Mouse (Mus musculus) liver, embryonic 14.5 days (tissue): Measurements from ENCODE around the gene Cox8a. TPM values are rescaled to one million over a fixed set of nuclear protein-coding genes. Genes with fewer than 3 reads are reported as not detected.

ENCODE experiments used
- ATAC-seq: fragments of 200-750 bp; cut with Nextera tagmentation; 2 replicates; pipeline ENCODE4 v1.8.0; 2017; ENCODE audit warnings: moderate number of reproducible peaks, mild to moderate bottlenecking, moderate library complexity; ENCODE audit not compliant: insufficient read depth
- DNase-seq, 3 experiments: peaks; one replicate each; pipeline ENCODE4 v3.0.0-alpha.2; 2012 to 2013; ENCODE audit warnings: low read depth in 3 of 3, low spot score in 3 of 3
- H3K27ac ChIP-seq: fragments of 300-500 bp; sonication (generic); 2 replicates; pipeline ENCODE4 v1.5.1; 2014; ENCODE audit warnings: moderate library complexity, mild to moderate bottlenecking, control low read depth, inconsistent platforms
- H3K27me3 ChIP-seq: fragments of 300-500 bp; sonication (generic); 2 replicates; pipeline ENCODE4 v1.6.1; 2014; ENCODE audit warnings: mild to moderate bottlenecking, low read length, moderate library complexity; ENCODE audit not compliant: control insufficient read depth, insufficient read depth
- H3K36me3 ChIP-seq: fragments of 300-500 bp; sonication (generic); replicated peaks from 2 replicates; pipeline ENCODE4 v1.6.1; 2014; ENCODE audit warnings: low read depth; ENCODE audit not compliant: control insufficient read depth, insufficient read depth
- H3K4me1 ChIP-seq, 2 experiments: fragments of 200-500 bp in 1 of 2; fragments of 300-500 bp in 1 of 2; sonication (generic) in 1 of 2; replicated peaks; 2 replicates each; pipeline ENCODE4 v1.6.1; 2012 to 2014; ENCODE audit warnings: antibody characterized with exemption in 1 of 2, inconsistent platforms in 1 of 2, low read length in 1 of 2; ENCODE audit not compliant: control insufficient read depth in 2 of 2, insufficient read depth in 2 of 2
- H3K4me2 ChIP-seq: fragments of 300-500 bp; sonication (generic); 2 replicates; pipeline ENCODE4 v1.6.1; 2014; ENCODE audit warnings: low read depth, mild to moderate bottlenecking, control low read depth, moderate library complexity
- H3K4me3 ChIP-seq, 2 experiments: fragments of 200-500 bp in 1 of 2; fragments of 300-500 bp in 1 of 2; sonication (generic) in 1 of 2; 2 replicates each; pipeline ENCODE4 v1.5.1; 2012 to 2014; ENCODE audit warnings: low read depth in 2 of 2, low read length in 2 of 2, mild to moderate bottlenecking in 2 of 2, control low read depth in 1 of 2, inconsistent platforms in 1 of 2, moderate library complexity in 1 of 2; ENCODE audit not compliant: insufficient read depth in 1 of 2
- H3K9ac ChIP-seq: fragments of 300-500 bp; sonication (generic); replicated peaks from 2 replicates; pipeline ENCODE4 v1.6.1; 2014; ENCODE audit warnings: mild to moderate bottlenecking, control low read depth, moderate library complexity
- H3K9me3 ChIP-seq: fragments of 300-500 bp; sonication (generic); 2 replicates; pipeline ENCODE4 v1.6.1; 2016; ENCODE audit warnings: low read length, mixed read lengths; ENCODE audit not compliant: control insufficient read depth
- CTCF ChIP-seq: IDR thresholded peaks from 2 replicates; pipeline ENCODE4 v1.5.1; 2016; ENCODE audit warnings: antibody characterized with exemption, low read depth, control low read depth
- EP300 ChIP-seq: IDR thresholded peaks from 2 replicates; pipeline ENCODE4 v1.6.1; 2016; ENCODE audit warnings: antibody characterized with exemption, low read depth
- WGBS: fragments of 180-500 bp; shearing (Covaris S2); extraction: QIAGEN DNeasy Blood & Tissue Kit; methylation state at CpG from one replicate; pipeline ENCODE4 v1.1.7; 2014; ENCODE audit not compliant: insufficient replicate concordance; 5-methylcytosine and 5-hydroxymethylcytosine counted together
- polyA plus RNA-seq, 2 experiments: library from polyadenylated mRNA; depleted of rRNA in 1 of 2; stranded (reverse) in 1 of 2; unstranded in 1 of 2; fragments of >200 nt; fragmentation: Nextera tagmentation in 1 of 2; extraction: Ambion mirVana in 1 of 2; gene quantifications; 2 replicates each; pipeline versions ENCODE4 v1.2.1 to v1.2.3; 2012 to 2014

Gene Cox8a
- polyA plus RNA-seq, 2 experiments: 282 to 803 TPM

DNA sequence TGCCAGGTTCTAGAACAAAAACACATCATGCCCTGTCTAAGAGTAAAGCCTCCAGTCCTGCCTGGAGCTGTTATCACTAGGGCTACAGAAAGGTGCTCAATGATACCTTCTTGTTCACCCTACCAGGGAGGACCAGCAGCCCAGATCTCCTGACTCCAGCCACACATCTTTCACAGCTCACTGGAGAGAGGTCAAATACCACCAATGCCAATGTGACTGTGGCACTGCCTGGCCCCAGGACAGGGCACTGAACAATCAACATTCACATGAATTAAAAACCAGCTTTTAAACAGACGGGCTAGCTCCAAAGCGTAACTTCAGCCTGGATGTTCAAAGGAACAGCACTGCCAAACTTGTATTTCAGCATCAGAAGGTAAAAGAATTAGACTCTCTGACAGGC, 18.6 kb upstream of the Cox8a start:
- Histone ChIP-seq H3K27me3 (no peaks in the 10 kb centered on the region), H3K4me1 (peaks cover 6 to 7% of the 10 kb centered on the region in 2 experiments), H3K4me3 (no peak overlapping the region), H3K9ac (no peak overlapping the region), H3K27ac (no peak overlapping the region), H3K36me3 (peaks cover 24% of the 10 kb centered on the region), H3K9me3 (no peaks in the 10 kb centered on the region), H3K4me2 (no peak overlapping the region)
- TF ChIP-seq CTCF (no peak), EP300 (no peak)
- 88% methylated on average over 2 of the region's 2 CpGs for WGBS
- DNase-seq: no peak
- no peak for ATAC-seq

DNA sequence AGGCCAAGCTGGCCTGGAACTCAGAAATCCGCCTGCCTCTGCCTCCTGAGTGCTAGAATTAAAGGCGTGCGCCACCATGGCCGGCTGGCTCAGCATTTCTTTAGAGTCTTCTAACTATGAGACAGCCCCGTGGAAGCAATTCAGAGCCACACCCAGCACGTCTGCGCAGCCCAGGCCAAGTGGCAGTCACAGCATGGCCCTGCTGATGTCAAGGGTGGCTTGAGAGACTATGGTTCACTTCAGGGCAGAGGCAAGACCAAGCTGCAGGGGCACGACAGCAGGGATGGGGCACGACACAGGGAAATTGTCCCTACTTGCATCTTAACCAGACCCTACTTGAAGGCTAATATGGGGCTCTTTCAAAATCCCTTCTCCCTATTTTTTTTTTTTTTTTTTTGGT, 18.0 kb upstream of the Cox8a start:
- no peak overlapping the region for H3K27ac ChIP-seq
- DNase-seq (no peak), ATAC-seq (no peak)
- H3K4me1 ChIP-seq: peaks cover 6 to 7% of the 10 kb centered on the region in 2 experiments
- H3K9me3 ChIP-seq: no peaks in the 10 kb centered on the region
- no peaks in the 10 kb centered on the region for H3K27me3 ChIP-seq
- WGBS: 78% methylated on average over 9 of the region's 9 CpGs
- no peak overlapping the region for H3K4me3 ChIP-seq
- peaks cover 26% of the 10 kb centered on the region for H3K36me3 ChIP-seq
- H3K9ac ChIP-seq: no peak overlapping the region
- TF ChIP-seq CTCF: no peak
- no peak for TF ChIP-seq EP300
- no peak overlapping the region for H3K4me2 ChIP-seq

DNA sequence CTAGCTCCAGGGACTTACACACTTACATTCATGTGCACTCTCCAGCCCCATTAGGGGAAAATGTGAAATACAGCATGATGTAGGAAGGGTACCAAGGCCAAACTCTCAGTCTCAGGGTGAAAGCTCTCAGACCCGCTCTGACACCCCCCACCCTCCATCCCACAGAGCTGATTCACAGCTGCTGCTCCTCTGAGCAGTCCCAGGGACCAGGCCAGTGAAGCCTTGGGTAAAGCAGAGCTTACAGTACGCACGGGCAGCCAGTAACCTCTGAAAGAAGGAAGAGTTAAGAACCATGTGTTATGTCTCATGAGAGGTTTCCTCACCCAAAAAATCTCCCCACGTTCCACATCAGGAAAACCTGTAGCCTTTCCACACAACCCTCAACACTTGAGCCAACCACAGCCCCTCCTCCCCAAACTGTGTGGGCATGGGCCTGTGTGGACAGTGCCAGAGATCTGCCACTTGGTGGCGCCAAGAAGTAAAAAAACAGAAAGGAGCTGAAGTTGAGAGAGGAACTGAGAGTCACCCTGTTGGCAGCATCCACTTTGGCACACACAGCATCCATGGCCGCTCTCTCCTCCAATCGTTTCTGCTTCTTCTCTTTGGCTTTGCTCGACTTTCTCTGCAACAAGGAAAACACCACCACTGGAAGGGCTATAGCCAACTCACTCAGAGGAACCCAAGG, 17.3 kb upstream of the Cox8a start:
- no peaks in the 10 kb centered on the region for H3K27me3 ChIP-seq
- peak in 1 of 3 experiments; percentile 45 for DNase-seq
- H3K4me3 ChIP-seq: no peak overlapping the region
- peak; percentile 50; the same call in 1 of the 2 replicates for ATAC-seq
- H3K27ac ChIP-seq: no peak overlapping the region
- no peak overlapping the region for H3K9ac ChIP-seq
- H3K4me2 ChIP-seq: no peak overlapping the region
- H3K4me1 ChIP-seq: peaks cover 2% of the 10 kb centered on the region in 2 experiments
- 54% methylated on average over 8 of the region's 8 CpGs for WGBS
- no peaks in the 10 kb centered on the region for H3K9me3 ChIP-seq
- TF ChIP-seq EP300 (no peak), CTCF (peak; percentile 87)
- peaks cover 33% of the 10 kb centered on the region for H3K36me3 ChIP-seq

DNA sequence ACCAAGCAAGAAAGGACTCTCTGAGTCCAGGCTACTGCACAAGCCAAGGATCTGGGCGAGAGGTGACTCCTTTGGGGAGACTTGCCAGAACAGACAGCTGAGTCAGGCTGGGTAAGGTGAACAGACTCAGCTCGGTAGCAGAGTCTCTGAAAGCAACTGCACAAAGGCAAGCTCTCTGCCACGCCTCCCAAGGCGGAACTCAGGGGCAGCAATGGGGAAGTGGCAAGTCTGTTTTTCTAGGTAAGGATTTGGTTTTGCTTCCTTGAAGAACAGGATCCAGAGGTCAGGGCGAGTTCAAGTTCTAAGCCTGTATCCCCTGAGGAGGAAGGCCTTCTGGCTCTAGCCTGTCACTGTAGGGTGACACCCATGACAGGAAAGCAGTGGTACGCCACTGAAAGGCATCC, 9.1 kb upstream of the Cox8a start:
- Histone ChIP-seq H3K27me3 (no peaks in the 10 kb centered on the region), H3K27ac (no peak overlapping the region), H3K4me1 (no peaks in the 10 kb centered on the region), H3K9ac (no peak overlapping the region), H3K4me3 (no peak overlapping the region), H3K36me3 (peaks cover 38% of the 10 kb centered on the region), H3K9me3 (no peaks in the 10 kb centered on the region), H3K4me2 (no peak overlapping the region)
- no peak for TF ChIP-seq EP300
- ATAC-seq (no peak), DNase-seq (no peak)
- WGBS: 56% methylated on average over 6 of the region's 6 CpGs

DNA sequence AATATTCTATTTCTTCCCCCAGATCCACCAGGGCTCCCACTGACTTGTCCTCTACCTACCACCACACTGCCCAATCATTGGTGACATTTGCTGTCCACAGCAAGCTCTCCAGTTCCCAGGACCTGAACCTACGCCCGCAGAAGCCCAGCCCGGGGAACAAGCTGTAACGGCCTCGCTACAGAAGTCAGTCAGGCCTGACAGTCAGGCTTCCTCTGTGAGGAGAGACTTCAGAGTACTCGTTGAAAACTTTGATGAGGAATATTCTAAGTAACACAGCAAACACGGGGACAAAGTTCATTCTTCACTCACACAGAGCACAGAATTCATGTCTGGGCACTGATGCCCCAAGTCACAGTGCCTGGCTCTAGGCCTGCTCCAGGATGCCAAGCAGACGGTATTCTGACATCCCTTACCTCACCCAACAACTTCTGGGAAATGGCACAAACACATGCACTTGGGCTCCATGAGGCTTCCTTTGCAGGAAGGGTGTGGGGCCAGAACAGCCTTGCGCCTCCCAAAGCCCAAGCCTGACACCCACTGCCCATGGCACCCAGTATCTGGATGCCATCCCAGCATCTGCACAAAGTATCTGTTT, 7.8 kb upstream of the Cox8a start:
- Histone ChIP-seq H3K4me2 (no peak overlapping the region), H3K27me3 (no peaks in the 10 kb centered on the region), H3K27ac (no peak overlapping the region), H3K9me3 (no peaks in the 10 kb centered on the region), H3K36me3 (peaks cover 30% of the 10 kb centered on the region), H3K4me1 (no peaks in the 10 kb centered on the region), H3K9ac (no peak overlapping the region), H3K4me3 (no peak overlapping the region)
- 77% methylated on average over 9 of the region's 9 CpGs for WGBS
- no peak for TF ChIP-seq CTCF
- no peak for TF ChIP-seq EP300
- DNase-seq (no peak), ATAC-seq (no peak)
